Mouse (Mus musculus) hindlimb bud, embryonic 11.5 days (tissue): ENCODE measurements around the gene Phgdh.

Source experiments
- DNase-seq: peaks from one replicate; pipeline ENCODE4 v3.0.0-alpha.2; 2012; ENCODE audit warnings: low read depth, low spot score; ENCODE audit errors: extremely low spot score

Phgdh gene

GRCm38 (mm10) chr3:98339706-98340109, at the start of gene Phgdh:
Gene Phgdh (minus strand): TSS chr3:98339990.
- DNase-seq = peak; percentile 72

GRCm38 (mm10) chr3:98389305-98389704, 49.5 kb upstream of the Phgdh start:
- DNase-seq = no peak

GRCm38 (mm10) chr3:98387756-98388155, 48.0 kb upstream of the Phgdh start:
- no peak for DNase-seq

GRCm38 (mm10) chr3:98387086-98387485, 47.3 kb upstream of the Phgdh start:
- DNase-seq = no peak

- no peak for DNase-seq
Observed at GRCm38 (mm10) chr3:98383024-98383790, 43.4 kb upstream of the Phgdh start.

- DNase-seq = peak; percentile 44
Observed at GRCm38 (mm10) chr3:98382246-98382939, 42.6 kb upstream of the Phgdh start, which contains the start of gene Zfp697. Gene Zfp697 (plus strand): TSS chr3:98382461.

- no peak for DNase-seq
Observed at GRCm38 (mm10) chr3:98381677-98382245, 42.0 kb upstream of the Phgdh start.

GRCm38 (mm10) chr3:98379236-98379635, 39.4 kb upstream of the Phgdh start:
- DNase-seq = no peak

- DNase-seq = no peak
Observed at GRCm38 (mm10) chr3:98378267-98378666, 38.5 kb upstream of the Phgdh start.

- no peak for DNase-seq
Observed at GRCm38 (mm10) chr3:98374980-98375379, 35.2 kb upstream of the Phgdh start.

- DNase-seq = no peak
Observed at GRCm38 (mm10) chr3:98374062-98374719, 34.4 kb upstream of the Phgdh start.

GRCm38 (mm10) chr3:98368776-98369175, 29.0 kb upstream of the Phgdh start:
- no peak for DNase-seq

- DNase-seq = no peak
Observed at GRCm38 (mm10) chr3:98368283-98368682, 28.5 kb upstream of the Phgdh start.

GRCm38 (mm10) chr3:98366823-98367222, 27.0 kb upstream of the Phgdh start:
- no peak for DNase-seq

GRCm38 (mm10) chr3:98366086-98366485, 26.3 kb upstream of the Phgdh start:
- DNase-seq = no peak

- DNase-seq = no peak
Observed at GRCm38 (mm10) chr3:98362753-98363152, 23.0 kb upstream of the Phgdh start.

GRCm38 (mm10) chr3:98356632-98357370, 17.0 kb upstream of the Phgdh start:
- DNase-seq = no peak

- DNase-seq = no peak
Observed at GRCm38 (mm10) chr3:98356026-98356365, 16.2 kb upstream of the Phgdh start.

- DNase-seq = no peak
Observed at GRCm38 (mm10) chr3:98355344-98356025, 15.7 kb upstream of the Phgdh start.

- no peak for DNase-seq
Observed at GRCm38 (mm10) chr3:98353892-98354291, 14.1 kb upstream of the Phgdh start.
